Mouse (Mus musculus): ENCODE data around the gene Cd44.

Gene Cd44

GRCm38 (mm10) chr2:102822036-102822435 lies 79.4 kb downstream of the Cd44 start:
- DNase-seq (ENCODE audit: low spot score in 2 of 2), result no peak

DNA sequence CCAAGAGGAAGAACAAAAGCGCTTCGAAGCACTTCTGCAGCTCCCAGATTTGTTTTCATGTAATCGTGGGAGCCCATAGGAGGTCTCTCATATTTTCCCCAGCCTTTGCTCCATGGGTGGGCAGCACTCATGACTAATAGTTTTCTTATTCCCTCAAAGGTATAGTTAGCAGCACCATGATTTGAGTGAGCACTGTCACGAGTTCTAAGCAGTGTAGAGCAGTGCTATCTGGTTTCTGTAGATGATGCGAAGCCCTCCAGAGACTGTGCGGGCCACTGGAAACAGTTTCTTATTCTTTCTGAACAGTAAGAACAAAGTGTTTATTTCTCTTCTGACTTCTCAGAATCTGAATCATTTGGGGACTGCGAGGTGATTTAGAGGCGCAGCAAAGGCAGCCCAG lies 80.7 kb downstream of the Cd44 start:
- no peak for DNase-seq (ENCODE audit: low spot score in 2 of 2)

GRCm38 (mm10) chr2:102820225-102820711 lies 81.2 kb downstream of the Cd44 start:
- DNase-seq (ENCODE audit: low spot score in 2 of 2), result peak in 1 of 2 experiments; percentile 3

DNA sequence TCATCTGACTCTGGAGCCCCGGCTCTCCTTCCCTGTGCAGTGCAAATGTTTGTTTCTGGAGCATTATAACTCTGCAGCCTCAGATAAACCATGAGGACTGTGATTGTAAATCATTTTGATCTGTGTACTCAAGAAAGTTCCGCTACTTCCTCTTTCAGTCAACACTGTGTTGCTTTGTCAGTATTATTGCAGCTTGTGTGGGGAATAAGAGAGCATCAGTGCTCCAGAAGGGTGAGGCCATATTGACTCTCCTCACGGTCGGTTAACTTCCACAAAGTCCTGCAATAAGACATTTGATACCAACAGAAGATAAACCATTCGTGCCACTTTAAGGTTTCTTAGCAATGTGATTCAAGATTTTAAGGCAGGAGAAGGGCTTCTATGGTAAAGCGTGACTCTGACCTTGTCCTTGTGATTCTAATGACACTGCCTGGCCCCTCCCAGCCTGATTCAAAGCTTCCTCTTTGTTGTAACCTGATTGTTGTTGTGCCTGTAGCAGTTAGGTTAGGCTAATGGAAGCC lies 86.1 kb downstream of the Cd44 start:
- DNase-seq (ENCODE audit: low spot score in 2 of 2), result peak; percentile 5 to 13

- no peak for DNase-seq (ENCODE audit: low spot score in 2 of 2)
These were observed 88.7 kb downstream of the Cd44 start for GRCm38 (mm10) chr2:102812756-102813155.

DNA sequence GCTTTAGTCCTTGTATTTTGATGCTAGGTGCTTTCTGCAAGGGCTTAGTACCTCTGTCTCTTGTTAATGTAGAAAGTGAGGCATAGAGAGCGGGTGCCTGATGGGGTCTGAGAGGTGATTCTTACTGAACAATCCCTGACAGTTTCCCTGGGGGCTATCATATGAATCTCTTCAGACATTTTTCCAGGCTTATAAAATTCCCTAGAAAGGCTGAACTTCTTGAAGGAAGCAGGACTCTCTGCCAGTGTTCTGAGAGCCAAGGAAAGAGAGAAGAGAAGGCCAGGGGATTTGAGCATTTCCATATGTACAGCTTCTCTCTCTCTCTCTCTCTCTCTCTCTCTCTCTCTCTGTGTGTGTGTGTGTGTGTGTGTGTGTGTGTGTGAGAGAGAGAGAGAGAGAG lies 92.0 kb downstream of the Cd44 start:
- DNase-seq (ENCODE audit: low spot score in 2 of 2), result no peak

DNA sequence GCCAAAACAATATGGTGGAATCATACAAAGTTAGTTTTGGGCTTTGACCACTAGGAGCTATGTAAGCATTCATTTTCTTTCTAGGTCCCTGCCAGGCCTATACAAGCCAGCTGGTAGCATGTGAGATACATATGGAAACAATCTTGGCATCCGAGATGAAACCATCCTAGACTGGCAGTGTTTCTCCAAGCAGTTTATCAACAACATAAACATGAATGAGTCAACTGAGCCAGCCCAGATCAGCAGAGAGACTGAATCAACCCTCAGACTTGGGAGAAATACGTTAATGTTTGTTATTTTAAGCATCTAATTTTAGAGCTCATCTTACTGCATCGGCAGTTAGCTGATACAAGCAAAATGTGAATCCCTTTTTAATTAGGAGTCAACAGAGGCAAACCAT lies 93.8 kb downstream of the Cd44 start:
- no peak for DNase-seq (ENCODE audit: low spot score in 2 of 2)

- DNase-seq (ENCODE audit: low spot score in 2 of 2), result no peak
These were observed 95.5 kb downstream of the Cd44 start for GRCm38 (mm10) chr2:102805761-102806496.

DNA sequence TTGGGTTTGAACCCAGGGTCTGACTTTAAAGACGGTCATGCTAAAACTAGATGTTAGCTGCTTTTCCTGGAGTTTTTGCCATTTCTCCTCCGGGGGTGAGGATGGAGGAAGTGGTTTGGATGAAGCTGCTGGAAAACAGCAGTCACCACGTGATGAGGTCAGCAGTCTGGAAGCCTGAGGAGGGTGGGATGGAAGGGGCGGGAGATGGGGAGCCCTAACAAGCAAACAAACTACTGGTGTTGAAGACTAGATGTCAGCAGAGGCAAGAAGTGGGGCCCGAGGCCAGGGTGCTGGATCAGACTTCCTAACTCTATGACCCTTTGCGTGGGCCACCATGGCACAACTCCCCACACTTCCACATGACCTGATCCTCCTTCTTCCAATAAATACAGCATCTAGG lies 96.2 kb downstream of the Cd44 start:
- no peak for DNase-seq (ENCODE audit: low spot score in 2 of 2)

DNA sequence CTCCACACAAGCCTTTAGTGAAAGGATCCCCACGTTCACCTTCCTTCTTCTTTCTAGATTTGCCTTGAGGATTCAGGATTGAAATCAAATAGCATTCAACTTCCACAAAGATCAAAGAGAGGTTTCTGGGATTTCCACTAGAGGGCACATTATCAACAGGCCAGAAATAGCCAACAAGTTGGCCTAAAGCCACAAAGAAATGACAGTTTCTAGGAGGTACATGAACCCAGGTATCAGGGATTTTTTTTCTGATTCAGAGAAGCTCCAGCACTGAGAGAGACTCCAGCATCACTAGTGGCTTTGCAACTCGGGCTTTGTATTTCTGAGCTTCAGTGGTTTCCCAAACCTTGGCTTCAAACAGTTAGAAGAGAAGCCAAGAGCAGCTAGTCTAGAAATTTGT lies 97.4 kb downstream of the Cd44 start:
- peak in 1 of 2 experiments; percentile 39 for DNase-seq (ENCODE audit: low spot score in 2 of 2)

DNA sequence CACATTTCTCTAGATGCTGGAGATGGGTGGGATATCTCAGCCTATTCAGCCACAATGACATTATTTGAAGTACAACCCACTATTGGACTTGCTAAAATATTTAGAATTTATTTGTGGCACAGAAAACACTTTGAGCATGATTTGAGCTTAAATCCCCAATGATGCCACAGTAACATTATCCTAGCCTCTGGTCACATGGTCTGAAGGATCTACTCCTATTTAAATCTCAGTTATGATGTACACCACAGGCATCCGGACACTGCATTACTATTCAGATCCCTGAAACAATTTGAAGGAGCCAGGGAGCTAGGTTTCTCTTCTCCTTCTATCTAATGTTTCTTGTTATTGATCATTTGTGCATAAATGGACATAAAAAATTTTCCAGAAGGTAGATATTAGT lies 99.6 kb downstream of the Cd44 start:
- DNase-seq (ENCODE audit: low spot score in 2 of 2), result no peak

DNA sequence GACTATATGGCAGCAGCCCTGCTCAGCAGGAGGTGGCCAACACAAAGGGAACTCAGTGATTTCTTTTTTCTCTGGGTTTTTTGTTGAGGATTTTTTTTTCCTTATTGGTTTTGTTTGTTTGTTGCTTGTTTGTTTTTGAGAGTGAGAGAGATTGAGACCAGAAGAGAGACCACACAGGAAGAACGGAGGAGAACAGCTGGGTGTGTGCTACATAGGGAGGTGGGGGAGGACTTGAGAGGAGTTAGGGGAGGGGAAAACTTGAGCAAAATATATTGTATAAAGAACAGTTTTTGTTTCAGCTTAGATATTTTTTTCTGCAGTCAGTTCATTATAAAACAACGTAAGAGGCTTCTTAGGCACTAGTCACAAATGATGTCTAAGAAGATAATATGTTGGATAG lies 103.3 kb downstream of the Cd44 start:
- no peak for DNase-seq (ENCODE audit: low spot score in 2 of 2)

DNA sequence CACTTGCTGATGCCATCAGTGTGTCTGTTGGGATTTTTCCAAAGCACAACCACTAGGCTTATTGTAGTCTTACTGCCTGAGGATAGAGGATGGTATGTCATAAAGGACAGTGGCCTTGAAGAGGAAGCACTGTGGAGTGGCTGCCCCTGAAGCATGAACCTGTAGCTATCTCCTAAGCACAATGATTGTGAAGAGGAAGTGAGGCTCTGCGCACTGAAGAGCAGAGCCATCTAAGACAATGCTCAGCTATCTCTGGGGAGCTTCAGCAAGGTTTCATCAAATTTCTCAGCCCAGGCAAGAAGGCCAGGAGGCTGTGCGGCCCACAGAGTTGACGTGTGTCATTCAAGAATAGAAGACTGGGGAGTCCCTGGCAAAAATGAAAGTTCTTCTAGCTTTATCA lies 106.4 kb downstream of the Cd44 start:
- DNase-seq (ENCODE audit: low spot score in 2 of 2), result no peak

GRCm38 (mm10) chr2:102792804-102793203 lies 108.7 kb downstream of the Cd44 start:
- DNase-seq (ENCODE audit: low spot score in 2 of 2), result no peak

DNA sequence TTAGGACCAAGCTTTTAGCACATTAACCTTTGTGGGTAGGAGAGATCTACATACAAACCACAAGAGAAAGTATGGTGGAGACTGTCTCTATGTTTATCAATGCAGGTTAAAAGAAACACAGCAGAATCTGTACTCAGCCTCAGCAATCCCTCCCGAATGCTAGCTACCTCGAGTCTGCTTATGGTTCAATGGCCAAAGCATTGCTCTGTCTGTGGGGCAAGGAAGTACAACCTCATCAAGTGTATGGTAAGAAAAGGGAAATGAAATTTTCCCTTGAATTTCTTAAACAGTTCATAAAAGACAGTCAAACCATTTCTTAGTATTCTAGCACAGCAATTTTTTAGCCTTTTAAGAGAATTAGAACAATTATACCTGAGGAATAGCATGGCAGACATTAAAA lies 109.8 kb downstream of the Cd44 start:
- DNase-seq (ENCODE audit: low spot score in 2 of 2), result no peak

DNA sequence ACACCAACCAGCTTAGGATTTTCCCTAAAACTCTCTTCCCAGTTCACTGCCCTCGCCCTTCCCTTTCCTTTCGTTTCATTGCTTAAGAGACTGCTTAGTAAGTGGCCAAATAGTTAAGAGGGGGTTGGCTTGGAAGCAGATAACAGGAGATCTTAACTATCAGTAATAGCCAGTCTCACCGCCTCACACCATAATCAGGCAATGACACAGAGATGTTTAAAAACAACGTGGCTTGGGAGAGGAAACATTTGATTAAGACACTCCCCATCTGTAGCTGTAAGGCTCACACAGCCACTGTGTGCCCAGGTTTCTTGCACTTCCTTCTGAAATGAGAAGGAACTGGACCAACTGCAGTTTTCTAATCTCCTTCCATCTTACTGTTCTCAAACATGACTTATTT lies 115.8 kb downstream of the Cd44 start:
- no peak for DNase-seq (ENCODE audit: low spot score in 2 of 2)

- no peak for DNase-seq (ENCODE audit: low spot score in 2 of 2)
These were observed 118.7 kb downstream of the Cd44 start for GRCm38 (mm10) chr2:102782751-102783150.

- DNase-seq (ENCODE audit: low spot score in 2 of 2), result no peak
These were observed 123.3 kb downstream of the Cd44 start for GRCm38 (mm10) chr2:102778208-102778607.

DNA sequence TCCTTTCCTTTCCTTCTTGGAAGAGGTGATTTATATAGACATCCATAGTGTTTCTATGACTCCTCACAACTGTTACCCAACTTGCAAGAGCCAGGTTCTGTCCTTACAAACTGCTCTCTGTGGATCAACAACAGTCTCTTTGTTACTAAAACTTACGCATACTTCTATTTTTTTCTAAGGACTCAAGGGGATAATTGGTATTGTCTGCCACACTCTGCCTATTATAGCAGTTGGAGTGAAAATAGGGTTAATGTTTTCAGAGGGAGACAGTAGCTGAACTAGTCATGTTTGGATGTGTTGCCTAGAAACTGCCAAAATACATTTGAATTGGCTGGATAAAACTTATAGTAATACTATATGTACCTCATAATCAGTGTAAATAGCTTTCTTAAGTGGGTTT lies 125.9 kb downstream of the Cd44 start:
- no peak for DNase-seq (ENCODE audit: low spot score in 2 of 2)

DNA sequence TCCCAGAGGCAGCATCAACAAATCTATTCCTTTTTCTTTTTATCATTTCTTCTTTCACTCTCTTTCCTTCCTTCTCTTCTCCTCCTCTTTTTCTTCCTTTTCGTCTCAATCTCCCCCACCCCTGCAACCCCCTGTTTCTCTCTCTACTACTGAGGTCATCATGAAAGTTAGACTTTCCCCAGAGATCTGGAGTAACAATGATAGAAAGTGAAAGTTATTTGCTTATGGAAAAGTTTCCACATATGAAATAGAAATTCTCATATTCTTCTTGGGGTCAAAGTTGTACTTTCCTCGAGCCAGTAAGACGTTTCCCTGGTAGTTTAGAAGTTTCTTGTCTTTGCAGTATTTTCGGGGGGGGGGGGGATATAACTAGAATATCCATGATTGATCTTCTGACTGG lies 126.8 kb downstream of the Cd44 start:
- no peak for DNase-seq (ENCODE audit: low spot score in 2 of 2)

DNA sequence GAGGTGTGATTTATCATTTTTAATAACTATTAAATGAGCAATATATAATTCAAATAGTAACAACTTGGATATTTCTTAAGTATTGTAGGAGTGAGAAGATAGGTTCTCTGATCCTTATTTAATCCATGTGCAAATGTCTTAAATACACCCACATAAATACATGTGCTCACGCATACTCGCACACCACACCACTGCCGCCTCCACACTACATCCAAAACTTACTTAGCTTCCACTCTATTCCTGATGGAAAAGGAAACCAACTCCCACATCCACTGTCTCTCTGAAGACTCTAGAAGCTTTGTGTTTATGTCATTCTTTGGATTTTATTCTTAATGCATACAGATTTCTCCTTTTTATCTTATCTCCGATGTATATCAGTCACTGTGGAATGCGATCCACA lies 129.2 kb downstream of the Cd44 start:
- DNase-seq (ENCODE audit: low spot score in 2 of 2), result no peak

DNA sequence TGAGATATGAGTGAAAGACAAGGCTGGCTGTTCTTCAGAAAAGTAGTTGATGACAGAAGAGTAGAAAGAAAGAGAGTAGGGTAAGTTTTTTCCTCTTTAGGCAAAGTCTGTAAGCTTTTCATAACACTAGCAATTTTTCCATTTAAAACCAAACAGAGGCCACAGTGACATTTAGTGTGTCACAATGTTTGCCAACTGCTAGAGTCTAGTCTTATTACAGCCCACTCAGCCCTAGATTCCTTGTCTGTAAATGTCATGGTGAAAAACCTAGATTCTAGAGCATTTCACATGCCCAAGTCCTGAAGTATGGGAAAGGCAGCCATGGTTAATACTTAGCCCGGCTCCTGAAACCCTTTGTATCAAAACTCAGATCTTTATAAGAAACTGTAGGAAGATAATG lies 130.2 kb downstream of the Cd44 start:
- no peak for DNase-seq (ENCODE audit: low spot score in 2 of 2)

DNA sequence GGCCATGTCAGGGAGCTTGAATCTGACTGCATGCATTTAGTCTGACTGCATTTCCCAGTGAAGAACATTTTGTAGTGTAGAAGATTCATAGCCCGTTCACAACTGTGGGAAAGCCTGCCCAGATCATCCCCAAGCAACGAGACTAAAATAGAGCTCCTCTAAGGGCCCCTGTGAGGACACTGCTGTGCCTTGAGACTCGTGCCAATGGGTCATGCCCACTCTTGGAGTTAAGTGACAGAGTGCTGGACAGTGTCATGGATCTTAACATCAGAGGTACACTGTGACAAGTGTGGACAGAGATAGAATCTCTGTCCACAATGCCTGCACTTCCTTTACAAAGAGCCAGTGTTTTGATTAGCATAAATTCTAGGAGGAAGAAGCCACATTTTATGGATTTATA lies 133.2 kb downstream of the Cd44 start:
- no peak for DNase-seq (ENCODE audit: low spot score in 2 of 2)

Data from heart, adult 9 months (tissue).